Mouse (Mus musculus) activated CD4-positive, CD25-positive, alpha-beta regulatory T cell, adult 4 months (primary cell): Measurements from ENCODE around the gene CK137956. TPM values are rescaled to one million over a fixed set of nuclear protein-coding genes. Genes with fewer than 3 reads are reported as not detected.

Experiments used
- ATAC-seq: one replicate; pipeline ENCODE4 v1.8.0; 2017
- polyA plus RNA-seq, 2 experiments: library from polyadenylated mRNA; unstranded; fragments of 100-300 nt; shearing (Covaris generic); gene quantifications; one replicate each; pipeline ENCODE4 v1.2.1; 2017

CK137956 gene
- polyA plus RNA-seq, result not detected

- no peak for ATAC-seq
Measured at GRCm38 (mm10) chr4:127970901-127971868, at the start of gene CK137956. Gene CK137956, minus strand, starts transcription at chr4:127970951.

- ATAC-seq, result no peak
Measured at GRCm38 (mm10) chr4:128019465-128019864, 48.7 kb upstream of the CK137956 start.

- ATAC-seq, result no peak
Measured at GRCm38 (mm10) chr4:128004797-128005452, 34.2 kb upstream of the CK137956 start.

- no peak for ATAC-seq
Measured at GRCm38 (mm10) chr4:128002638-128003101, 31.9 kb upstream of the CK137956 start.

GRCm38 (mm10) chr4:127999281-127999680 is 28.5 kb upstream of the CK137956 start:
- ATAC-seq, result no peak

GRCm38 (mm10) chr4:127989347-127989995 is 18.7 kb upstream of the CK137956 start:
- no peak for ATAC-seq

GRCm38 (mm10) chr4:127988526-127989180 is 17.9 kb upstream of the CK137956 start:
- ATAC-seq, result no peak

DNA sequence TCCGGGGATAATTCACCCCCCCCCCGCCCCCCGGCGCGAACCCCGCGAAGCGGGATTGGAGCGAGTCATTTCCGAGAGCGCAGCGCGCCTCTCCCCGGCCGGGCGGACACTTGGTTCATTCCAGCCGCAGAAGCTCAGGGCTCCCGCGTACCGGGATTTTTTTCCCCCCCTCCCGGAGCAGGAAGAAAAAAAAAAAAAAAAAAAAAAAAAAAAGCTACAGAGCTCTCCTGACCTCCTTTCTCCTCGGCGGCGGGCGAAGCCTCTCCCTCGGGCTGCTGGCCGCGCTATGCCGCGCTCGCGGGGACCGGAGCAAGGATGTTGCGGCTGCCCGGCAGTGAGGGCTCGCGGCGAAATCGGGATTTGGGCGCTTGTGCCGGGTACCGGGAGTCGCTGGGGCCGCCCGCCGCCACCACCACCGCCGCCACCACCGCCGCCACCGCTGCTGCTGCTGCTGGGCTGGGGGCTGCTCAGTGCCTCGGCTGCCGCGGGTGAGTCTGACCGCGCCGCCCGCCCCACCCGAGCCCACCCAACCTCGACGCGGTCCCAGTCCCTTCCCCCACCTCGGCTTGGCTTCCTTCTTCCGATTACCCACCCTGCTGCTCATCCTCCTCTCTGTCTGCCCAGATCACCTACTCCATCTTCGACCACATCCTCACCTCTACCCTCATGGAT is 17.2 kb upstream of the CK137956 start, which contains the start of gene Csmd2:
Gene Csmd2 (plus strand): TSS at position 74 of the 672 bp plus-strand sequence.
- ATAC-seq, result no peak

GRCm38 (mm10) chr4:127987270-127987669 is 16.5 kb upstream of the CK137956 start:
- no peak for ATAC-seq

- no peak for ATAC-seq
Measured at GRCm38 (mm10) chr4:127986491-127987075, 15.8 kb upstream of the CK137956 start.

- ATAC-seq, result no peak
Measured at GRCm38 (mm10) chr4:127985874-127986273, 15.1 kb upstream of the CK137956 start.

DNA sequence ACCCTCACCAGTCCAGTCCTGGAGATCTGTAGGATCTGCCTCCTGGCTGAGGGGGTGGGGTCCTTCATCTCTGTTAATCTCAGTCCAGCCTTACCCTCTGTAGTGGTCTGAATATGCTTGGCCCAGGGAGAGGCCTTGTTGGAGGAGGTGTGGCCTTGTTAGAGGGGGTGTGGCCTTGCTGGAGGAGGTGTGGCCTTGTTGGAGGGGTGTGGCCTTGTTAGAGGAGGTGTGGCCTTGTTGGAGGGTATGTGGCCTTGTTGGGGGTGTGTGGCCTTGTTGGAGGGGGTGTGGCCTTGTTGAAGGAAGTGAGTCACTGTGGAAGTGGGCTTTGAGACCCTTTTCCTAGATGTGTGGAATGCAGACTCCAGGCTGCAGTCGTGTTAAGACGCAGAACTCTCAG is 13.7 kb upstream of the CK137956 start:
- ATAC-seq, result no peak

DNA sequence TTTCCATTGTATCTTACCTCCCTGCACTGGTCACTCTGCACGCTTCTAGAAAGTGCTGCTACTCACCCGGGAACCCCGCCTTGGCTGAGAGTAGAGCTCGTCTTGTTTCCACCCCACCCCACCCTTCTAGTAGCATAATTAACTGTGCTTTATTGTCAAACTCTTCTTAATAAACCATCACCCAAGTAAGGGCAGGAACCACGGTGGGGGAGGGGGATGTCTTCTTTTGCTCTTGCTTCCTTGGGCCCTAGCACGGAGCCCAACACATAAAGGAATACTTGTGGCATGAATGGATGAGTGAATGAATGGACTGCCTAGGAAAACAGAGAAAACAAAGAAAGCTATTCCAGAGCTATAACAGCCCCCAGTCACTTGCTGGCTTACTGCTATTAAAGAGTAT is 10.4 kb upstream of the CK137956 start:
- no peak for ATAC-seq

DNA sequence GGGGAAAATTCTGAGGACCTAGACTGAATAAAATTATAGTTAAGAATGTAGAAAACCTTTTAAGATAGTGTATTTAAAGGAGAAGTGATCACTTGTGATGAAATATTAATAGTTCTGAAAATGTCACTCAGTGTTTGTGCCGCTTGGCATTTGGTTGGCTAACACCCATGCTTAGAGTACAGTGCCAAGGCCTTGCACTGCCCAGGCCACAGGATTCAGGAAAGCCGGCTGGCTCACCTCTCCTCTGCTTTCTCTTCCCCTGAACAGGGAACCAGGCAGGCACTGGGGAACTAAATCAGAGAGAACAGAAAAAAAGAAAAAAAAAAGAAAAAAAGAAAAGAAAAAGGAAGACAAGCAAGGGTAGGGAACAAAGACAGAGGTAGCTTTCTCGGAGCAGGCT is 2.2 kb upstream of the CK137956 start:
- ATAC-seq, result no peak

GRCm38 (mm10) chr4:127970018-127970421 is 731 bp downstream of the CK137956 start:
- no peak for ATAC-seq

DNA sequence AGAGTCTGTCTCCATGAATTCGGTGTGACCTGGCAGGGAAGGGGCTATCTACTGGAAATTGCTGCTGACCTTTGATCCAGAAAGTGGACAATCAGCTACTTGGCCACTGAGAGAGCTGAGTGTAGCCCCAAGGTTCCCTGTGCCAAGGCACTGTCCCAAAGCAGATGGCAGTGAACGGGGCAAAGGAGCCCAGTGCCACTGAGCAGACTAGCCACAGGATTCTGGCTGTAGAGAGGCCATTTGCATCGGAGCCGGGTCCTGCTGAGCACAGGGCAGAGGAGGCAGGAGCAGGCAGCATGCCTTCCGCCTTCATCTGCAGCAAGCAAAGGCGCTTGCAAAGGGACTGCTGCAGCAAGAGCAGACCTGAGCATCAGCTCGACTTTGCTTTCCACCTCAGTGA is 1.6 kb downstream of the CK137956 start:
- no peak for ATAC-seq

DNA sequence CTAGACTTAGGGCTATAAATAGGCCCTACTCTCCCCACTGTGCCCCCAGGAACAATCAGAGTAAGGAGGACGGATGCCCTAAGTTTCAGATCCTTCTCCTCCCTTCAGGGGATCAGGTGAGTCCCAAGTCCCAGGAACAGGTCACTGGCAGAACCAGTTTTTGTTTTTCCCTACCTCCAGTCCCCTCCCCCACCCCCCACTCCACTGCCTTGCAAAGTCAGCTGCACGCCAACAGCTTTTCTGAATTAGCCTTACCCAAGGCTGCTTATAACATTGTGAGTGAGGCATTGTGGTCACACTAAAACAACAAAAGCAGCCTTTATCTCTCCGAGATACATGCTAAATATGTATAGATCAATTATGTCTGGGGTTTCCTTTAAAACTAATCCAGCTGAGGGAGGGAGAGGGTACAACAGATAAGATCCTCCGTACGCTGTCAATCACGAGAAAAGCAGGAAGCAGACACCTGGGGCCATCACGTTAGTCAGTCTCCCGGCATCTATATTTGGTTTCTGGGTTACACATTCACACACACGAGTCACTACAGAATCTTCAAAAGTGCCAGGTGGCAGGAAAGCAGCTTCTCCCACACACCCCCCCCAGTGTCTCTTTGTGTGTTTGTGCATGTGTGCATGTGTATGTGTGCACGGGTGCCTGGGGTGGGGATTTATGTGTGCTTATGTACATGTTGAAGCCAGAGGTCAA is 17.6 kb downstream of the CK137956 start:
- ATAC-seq, result no peak

DNA sequence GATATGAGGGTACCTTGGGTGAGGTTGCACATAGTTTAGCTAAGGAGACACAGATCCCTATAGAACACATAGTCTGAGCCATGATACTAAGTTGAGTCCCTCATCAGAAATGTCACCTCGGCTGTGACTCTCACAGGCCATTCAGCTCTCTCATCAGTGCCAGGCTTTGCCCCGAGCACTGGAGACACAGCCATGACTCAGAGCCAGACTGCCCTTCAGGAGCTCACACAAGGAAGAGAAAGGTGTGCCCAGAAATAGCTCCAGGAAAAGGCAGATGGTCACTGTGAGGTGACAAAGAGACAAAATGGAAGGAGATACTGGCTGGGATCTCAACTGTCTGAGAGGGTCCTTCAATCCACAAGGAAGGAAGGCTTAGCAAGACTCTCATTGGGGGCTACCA is 23.1 kb downstream of the CK137956 start:
- ATAC-seq, result no peak

DNA sequence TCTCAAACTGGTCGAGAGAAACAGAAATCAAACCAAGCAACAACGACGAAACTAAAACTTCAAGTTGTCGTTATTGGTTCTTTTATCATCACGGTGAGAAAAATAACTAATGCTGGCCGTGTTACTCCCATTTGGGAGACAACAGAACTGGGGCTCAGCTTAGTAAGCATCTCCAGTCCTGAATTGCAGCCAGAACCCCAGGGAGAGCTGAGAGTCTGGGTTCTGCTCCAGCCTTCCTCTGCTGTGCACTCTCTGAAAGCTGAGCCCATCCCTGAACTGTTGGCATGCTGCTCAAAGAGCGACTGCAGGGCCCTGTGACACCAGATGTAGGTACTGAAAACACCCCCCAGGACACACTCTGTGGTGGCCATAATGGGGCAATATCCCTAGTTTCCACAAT is 33.3 kb downstream of the CK137956 start:
- no peak for ATAC-seq

GRCm38 (mm10) chr4:127935369-127935768 is 35.4 kb downstream of the CK137956 start:
- ATAC-seq, result no peak

GRCm38 (mm10) chr4:127913551-127913950 is 57.2 kb downstream of the CK137956 start:
- ATAC-seq, result no peak
